Mouse (Mus musculus): Measurements from ENCODE around the gene Gpc1.

Gpc1 gene

GRCm38 (mm10) chr1:92831188-92832001 lies at the start of gene Gpc1:
Gpc1 (plus strand) TSS chr1:92831645.
- peak; percentile 49 to 65 for DNase-seq (ENCODE audit: low spot score in 2 of 2)

GRCm38 (mm10) chr1:92781862-92782261 lies 49.6 kb upstream of the Gpc1 start:
- DNase-seq (ENCODE audit: low spot score in 2 of 2): no peak

- DNase-seq (ENCODE audit: low spot score in 2 of 2): no peak
Measured at GRCm38 (mm10) chr1:92782587-92782986, 48.9 kb upstream of the Gpc1 start.

GRCm38 (mm10) chr1:92787221-92787620 lies 44.2 kb upstream of the Gpc1 start:
- DNase-seq (ENCODE audit: low spot score in 2 of 2): no peak

GRCm38 (mm10) chr1:92788049-92788448 lies 43.4 kb upstream of the Gpc1 start:
- no peak for DNase-seq (ENCODE audit: low spot score in 2 of 2)

GRCm38 (mm10) chr1:92790628-92791027 lies 40.8 kb upstream of the Gpc1 start:
- DNase-seq (ENCODE audit: low spot score in 2 of 2): no peak

GRCm38 (mm10) chr1:92791070-92791831 lies 40.2 kb upstream of the Gpc1 start:
- DNase-seq (ENCODE audit: low spot score in 2 of 2): no peak

GRCm38 (mm10) chr1:92793781-92794180 lies 37.7 kb upstream of the Gpc1 start:
- no peak for DNase-seq (ENCODE audit: low spot score in 2 of 2)

GRCm38 (mm10) chr1:92798425-92798824 lies 33.0 kb upstream of the Gpc1 start:
- DNase-seq (ENCODE audit: low spot score in 2 of 2): no peak

- peak in 1 of 2 experiments; percentile 23 for DNase-seq (ENCODE audit: low spot score in 2 of 2)
Measured at GRCm38 (mm10) chr1:92799653-92800052, 31.8 kb upstream of the Gpc1 start.

- DNase-seq (ENCODE audit: low spot score in 2 of 2): no peak
Measured at GRCm38 (mm10) chr1:92802362-92802761, 29.1 kb upstream of the Gpc1 start.

GRCm38 (mm10) chr1:92803376-92803775 lies 28.1 kb upstream of the Gpc1 start:
- DNase-seq (ENCODE audit: low spot score in 2 of 2): no peak

GRCm38 (mm10) chr1:92805181-92805580 lies 26.3 kb upstream of the Gpc1 start:
- DNase-seq (ENCODE audit: low spot score in 2 of 2): no peak

- DNase-seq (ENCODE audit: low spot score in 2 of 2): no peak
Measured at GRCm38 (mm10) chr1:92805836-92806235, 25.6 kb upstream of the Gpc1 start.

GRCm38 (mm10) chr1:92806720-92807119 lies 24.7 kb upstream of the Gpc1 start:
- no peak for DNase-seq (ENCODE audit: low spot score in 2 of 2)

- DNase-seq (ENCODE audit: low spot score in 2 of 2): no peak
Measured at GRCm38 (mm10) chr1:92809621-92810020, 21.8 kb upstream of the Gpc1 start.

GRCm38 (mm10) chr1:92814319-92814718 lies 17.1 kb upstream of the Gpc1 start:
- no peak for DNase-seq (ENCODE audit: low spot score in 2 of 2)

GRCm38 (mm10) chr1:92815100-92815499 lies 16.3 kb upstream of the Gpc1 start:
- no peak for DNase-seq (ENCODE audit: low spot score in 2 of 2)

- no peak for DNase-seq (ENCODE audit: low spot score in 2 of 2)
Measured at GRCm38 (mm10) chr1:92815756-92816294, 15.6 kb upstream of the Gpc1 start.

- no peak for DNase-seq (ENCODE audit: low spot score in 2 of 2)
Measured at GRCm38 (mm10) chr1:92830626-92831187, 738 bp upstream of the Gpc1 start.

GRCm38 (mm10) chr1:92832011-92833010 lies 866 bp downstream of the Gpc1 start:
- DNase-seq (ENCODE audit: low spot score in 2 of 2): peak in 1 of 2 experiments; percentile 55

Data from urinary bladder, adult 18-20 months (tissue).